Mouse (Mus musculus) neural tube, embryonic 11.5 days (tissue): Measurements from ENCODE around the gene D330020A13Rik. TPM values are rescaled to one million over a fixed set of nuclear protein-coding genes. Genes with fewer than 3 reads are reported as not detected.

Source experiments
- ATAC-seq: fragments of 200-750 bp; cut with Nextera tagmentation; 2 replicates; pipeline ENCODE4 v1.8.0; 2017; ENCODE audit warnings: moderate number of reproducible peaks, mild to moderate bottlenecking, moderate TSS enrichment, moderate library complexity; ENCODE audit not compliant: insufficient read depth, low FRiP score, low TSS enrichment
- DNase-seq: peaks from one replicate; pipeline ENCODE4 v3.0.0-alpha.2; 2015; ENCODE audit warnings: low spot score
- H3K27ac ChIP-seq: fragments of 300-500 bp; sonication (generic); 2 replicates; pipeline ENCODE4 v1.5.1; 2014; ENCODE audit warnings: low read depth, mild to moderate bottlenecking, low read length
- H3K27me3 ChIP-seq: fragments of 300-500 bp; sonication (generic); 2 replicates; pipeline ENCODE4 v1.6.1; 2014; ENCODE audit warnings: mild to moderate bottlenecking, low read length, mixed read lengths; ENCODE audit not compliant: control insufficient read depth, insufficient read depth
- H3K36me3 ChIP-seq: fragments of 300-500 bp; sonication (generic); 2 replicates; pipeline ENCODE4 v1.6.1; 2014; ENCODE audit warnings: mild to moderate bottlenecking, low read length, moderate library complexity, mixed read lengths; ENCODE audit not compliant: control insufficient read depth, insufficient read depth
- H3K4me1 ChIP-seq: fragments of 300-500 bp; sonication (generic); 2 replicates; pipeline ENCODE4 v1.6.1; 2014; ENCODE audit warnings: low read length, mixed read lengths; ENCODE audit not compliant: control insufficient read depth, insufficient read depth
- H3K4me2 ChIP-seq: fragments of 300-500 bp; sonication (generic); 2 replicates; pipeline ENCODE4 v1.6.1; 2014; ENCODE audit warnings: low read depth, mild to moderate bottlenecking, moderate library complexity
- H3K4me3 ChIP-seq: fragments of 300-500 bp; sonication (generic); 2 replicates; pipeline ENCODE4 v1.5.1; 2014; ENCODE audit warnings: low read depth, low read length
- H3K9ac ChIP-seq: fragments of 300-500 bp; sonication (generic); 2 replicates; pipeline ENCODE4 v1.6.1; 2014; ENCODE audit warnings: mild to moderate bottlenecking, low read length
- H3K9me3 ChIP-seq: fragments of 300-500 bp; sonication (generic); 2 replicates; pipeline ENCODE4 v1.6.1; 2016; ENCODE audit warnings: low read length; ENCODE audit not compliant: control insufficient read depth
- WGBS: fragments of 180-500 bp; shearing (Covaris S2); extraction: QIAGEN DNeasy Blood & Tissue Kit; methylation state at CpG from one replicate; pipeline ENCODE4 v1.1.7; 2014; 5-methylcytosine and 5-hydroxymethylcytosine counted together
- polyA plus RNA-seq: library from polyadenylated mRNA; unstranded; fragments of >200 nt; fragmentation: Nextera tagmentation; extraction: Ambion mirVana; gene quantifications from 2 replicates; pipeline ENCODE4 v1.2.1, GENCODE M21; 2014

Gene D330020A13Rik
- polyA plus RNA-seq, 1 experiment from 2014 or later, result not detected

DNA sequence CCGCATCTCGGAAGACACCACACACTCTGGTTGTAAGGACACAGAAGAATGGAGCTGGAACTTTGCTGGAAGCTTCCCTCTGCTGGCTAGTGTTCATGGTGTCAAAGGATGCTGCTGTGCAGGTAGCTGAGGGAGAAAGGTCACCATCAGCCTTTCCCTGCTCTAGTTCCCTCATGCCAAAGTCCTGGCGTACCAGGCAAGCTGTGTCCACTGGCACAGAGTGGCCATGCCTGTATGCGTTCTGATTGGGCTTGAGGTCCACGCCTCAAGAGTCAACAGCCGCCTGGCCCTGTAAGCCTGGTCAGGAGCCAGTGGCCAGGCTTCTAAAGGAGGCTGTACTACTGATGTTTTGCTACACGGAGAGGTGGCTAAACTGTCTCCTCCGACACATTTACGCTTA lies 15.2 kb downstream of the D330020A13Rik start:
- H3K9me3 ChIP-seq, result no peaks in the 10 kb centered on the region
- no peak overlapping the region for H3K9ac ChIP-seq
- no peaks in the 10 kb centered on the region for H3K36me3 ChIP-seq
- no peak for DNase-seq
- H3K27me3 ChIP-seq, result no peaks in the 10 kb centered on the region
- H3K4me2 ChIP-seq, result no peak overlapping the region
- no peaks in the 10 kb centered on the region for H3K4me1 ChIP-seq
- 71% methylated on average over 9 of the region's 9 CpGs for WGBS
- H3K4me3 ChIP-seq, result no peak overlapping the region
- no peak for ATAC-seq
- no peak overlapping the region for H3K27ac ChIP-seq

GRCm38 (mm10) chr6:120309787-120310186 lies 15.6 kb downstream of the D330020A13Rik start:
- no peaks in the 10 kb centered on the region for H3K9me3 ChIP-seq
- ATAC-seq, result no peak
- DNase-seq, result no peak
- H3K4me2 ChIP-seq, result no peak overlapping the region
- no peaks in the 10 kb centered on the region for H3K27me3 ChIP-seq
- no peak overlapping the region for H3K9ac ChIP-seq
- no peaks in the 10 kb centered on the region for H3K4me1 ChIP-seq
- no peak overlapping the region for H3K27ac ChIP-seq
- H3K4me3 ChIP-seq, result no peak overlapping the region
- no peaks in the 10 kb centered on the region for H3K36me3 ChIP-seq
- 62% methylated on average over 3 of the region's 3 CpGs for WGBS

GRCm38 (mm10) chr6:120312443-120312842 lies 18.3 kb downstream of the D330020A13Rik start:
- no peaks in the 10 kb centered on the region for H3K4me1 ChIP-seq
- H3K4me3 ChIP-seq, result no peak overlapping the region
- H3K27me3 ChIP-seq, result no peaks in the 10 kb centered on the region
- ATAC-seq (no peak), DNase-seq (no peak)
- H3K36me3 ChIP-seq, result no peaks in the 10 kb centered on the region
- H3K27ac ChIP-seq, result no peak overlapping the region
- no peaks in the 10 kb centered on the region for H3K9me3 ChIP-seq
- no peak overlapping the region for H3K9ac ChIP-seq
- no peak overlapping the region for H3K4me2 ChIP-seq
- WGBS, result 78% methylated on average over 5 of the region's 5 CpGs

- H3K27me3 ChIP-seq, result no peaks in the 10 kb centered on the region
Measured at GRCm38 (mm10) chr6:120318303-120318940, 24.3 kb downstream of the D330020A13Rik start.

GRCm38 (mm10) chr6:120319129-120319528 lies 25.0 kb downstream of the D330020A13Rik start:
- ATAC-seq (no peak), DNase-seq (no peak)
- H3K36me3 ChIP-seq, result no peaks in the 10 kb centered on the region
- no peak overlapping the region for H3K4me2 ChIP-seq
- no peaks in the 10 kb centered on the region for H3K27me3 ChIP-seq
- no peak overlapping the region for H3K4me3 ChIP-seq
- no peaks in the 10 kb centered on the region for H3K4me1 ChIP-seq
- no peak overlapping the region for H3K27ac ChIP-seq
- WGBS, result 89% methylated on average over 9 of the region's 9 CpGs
- no peaks in the 10 kb centered on the region for H3K9me3 ChIP-seq
- H3K9ac ChIP-seq, result no peak overlapping the region

More at GRCm38 (mm10) chr6:120318303-120318940, 24.3 kb downstream of the D330020A13Rik start:
- no peaks in the 10 kb centered on the region for H3K9me3 ChIP-seq
- H3K9ac ChIP-seq, result no peak overlapping the region
- no peaks in the 10 kb centered on the region for H3K36me3 ChIP-seq
- H3K27ac ChIP-seq, result no peak overlapping the region
- H3K4me3 ChIP-seq, result no peak overlapping the region
- no peak overlapping the region for H3K4me2 ChIP-seq
- WGBS, result 66% methylated on average over 11 of the region's 11 CpGs
- no peak for DNase-seq
- no peaks in the 10 kb centered on the region for H3K4me1 ChIP-seq
- no peak for ATAC-seq

DNA sequence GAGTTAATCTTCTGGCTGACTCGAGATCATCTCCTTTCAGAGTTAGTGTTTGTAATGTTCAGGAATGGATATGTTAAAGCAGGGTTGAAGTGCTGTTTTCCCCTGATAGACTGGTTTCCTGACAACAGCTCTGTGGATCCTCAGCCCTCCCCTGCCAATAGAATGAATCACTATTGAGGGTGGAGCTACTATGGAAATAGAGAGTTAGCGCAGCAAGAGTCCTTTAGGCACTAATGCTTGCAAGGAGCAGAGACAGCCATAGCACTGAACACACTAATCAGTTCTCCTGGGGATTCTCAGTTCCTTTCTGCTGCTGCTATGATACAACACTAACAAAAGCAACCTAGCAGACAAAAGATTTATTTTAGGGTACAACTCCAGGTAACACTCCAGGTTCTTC lies 26.2 kb downstream of the D330020A13Rik start:
- Histone ChIP-seq H3K27ac (no peak overlapping the region), H3K9ac (no peak overlapping the region), H3K9me3 (no peaks in the 10 kb centered on the region), H3K36me3 (no peaks in the 10 kb centered on the region), H3K4me1 (no peaks in the 10 kb centered on the region), H3K4me2 (no peak overlapping the region), H3K4me3 (no peak overlapping the region), H3K27me3 (no peaks in the 10 kb centered on the region)
- DNase-seq (no peak), ATAC-seq (no peak)
- WGBS, result 75% methylated on average over 2 of the region's 2 CpGs

GRCm38 (mm10) chr6:120324295-120324927 lies 30.2 kb downstream of the D330020A13Rik start:
- ATAC-seq (no peak), DNase-seq (peak; percentile 66)
- Histone ChIP-seq H3K4me3 (no peak overlapping the region), H3K36me3 (peaks cover 3% of the 10 kb centered on the region; the same call in 1 of the 2 replicates), H3K27me3 (no peaks in the 10 kb centered on the region), H3K27ac (no peak overlapping the region), H3K9ac (no peak overlapping the region), H3K4me1 (no peaks in the 10 kb centered on the region), H3K4me2 (no peak overlapping the region), H3K9me3 (no peaks in the 10 kb centered on the region)
- 33% methylated on average over 6 of the region's 6 CpGs for WGBS

- Histone ChIP-seq H3K27ac (no peak overlapping the region), H3K9ac (no peak overlapping the region), H3K36me3 (peaks cover 13% of the 10 kb centered on the region), H3K9me3 (no peaks in the 10 kb centered on the region), H3K27me3 (no peaks in the 10 kb centered on the region), H3K4me1 (no peaks in the 10 kb centered on the region), H3K4me2 (no peak overlapping the region), H3K4me3 (no peak overlapping the region)
- WGBS, result 85% methylated on average over 2 of the region's 2 CpGs
- ATAC-seq (no peak), DNase-seq (no peak)
Measured at GRCm38 (mm10) chr6:120332351-120332750, 38.2 kb downstream of the D330020A13Rik start.

GRCm38 (mm10) chr6:120343992-120344391 lies 49.8 kb downstream of the D330020A13Rik start:
- Histone ChIP-seq H3K27me3 (no peaks in the 10 kb centered on the region), H3K4me3 (no peak overlapping the region), H3K36me3 (no peaks in the 10 kb centered on the region; the same call in 1 of the 2 replicates), H3K27ac (no peak overlapping the region), H3K4me2 (no peak overlapping the region), H3K9ac (no peak overlapping the region), H3K4me1 (no peaks in the 10 kb centered on the region), H3K9me3 (no peaks in the 10 kb centered on the region)
- ATAC-seq, result no peak
- no peak for DNase-seq
- WGBS, result 82% methylated on average over 1 of the region's 1 CpGs
